Mouse (Mus musculus): ENCODE results near the gene Itga6.
A peak's percentile ranks its signal among the peaks of the same experiment; 100 is the strongest.

Gene Itga6

GRCm38 (mm10) chr2:71766007-71766406, 20.6 kb downstream of the Itga6 start:
- DNase-seq = no peak

GRCm38 (mm10) chr2:71767019-71767610, 21.7 kb downstream of the Itga6 start:
- DNase-seq = no peak

- no peak for DNase-seq
These were observed 26.3 kb downstream of the Itga6 start for GRCm38 (mm10) chr2:71771762-71772161.

DNA sequence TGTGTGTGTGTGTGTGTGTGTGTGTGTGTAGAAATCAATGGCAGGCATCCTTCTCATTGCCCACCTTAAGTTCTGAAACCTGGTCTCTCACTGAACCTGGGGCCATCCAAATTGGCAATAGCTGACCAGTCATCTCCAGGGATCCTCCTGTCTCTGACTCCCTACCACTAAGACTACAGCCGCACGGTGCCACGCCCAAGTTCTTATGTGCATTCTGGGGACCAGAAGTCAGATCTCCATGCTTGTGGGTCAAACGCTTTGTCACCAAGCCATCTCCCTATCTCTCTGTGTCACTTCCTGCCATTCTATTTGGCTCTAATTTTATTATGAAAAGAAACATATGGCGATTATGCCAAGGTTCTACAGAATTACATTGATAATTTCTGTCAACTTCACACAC, 28.3 kb downstream of the Itga6 start:
- DNase-seq = no peak

GRCm38 (mm10) chr2:71774246-71774951, 29.0 kb downstream of the Itga6 start:
- DNase-seq = no peak

DNA sequence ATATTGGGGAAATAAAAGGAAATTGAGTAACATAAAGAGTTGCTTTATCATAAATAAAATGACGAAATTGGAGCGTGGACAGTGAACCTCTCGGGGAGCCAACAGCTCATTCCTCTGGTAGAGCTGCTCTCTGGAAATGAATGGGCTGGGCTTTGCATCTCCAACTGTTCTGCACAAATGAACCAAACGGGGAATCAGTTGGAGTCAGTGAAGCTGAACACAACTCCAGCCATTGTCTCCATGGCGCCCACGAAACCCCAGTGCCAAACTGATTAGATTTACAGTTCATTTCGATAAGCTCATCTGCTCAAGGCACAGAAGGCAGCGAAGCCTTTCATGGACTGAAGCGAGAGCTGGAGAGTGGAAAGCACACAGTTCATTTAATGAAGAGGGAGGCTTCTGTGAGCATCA, 29.8 kb downstream of the Itga6 start:
- DNase-seq = no peak

DNA sequence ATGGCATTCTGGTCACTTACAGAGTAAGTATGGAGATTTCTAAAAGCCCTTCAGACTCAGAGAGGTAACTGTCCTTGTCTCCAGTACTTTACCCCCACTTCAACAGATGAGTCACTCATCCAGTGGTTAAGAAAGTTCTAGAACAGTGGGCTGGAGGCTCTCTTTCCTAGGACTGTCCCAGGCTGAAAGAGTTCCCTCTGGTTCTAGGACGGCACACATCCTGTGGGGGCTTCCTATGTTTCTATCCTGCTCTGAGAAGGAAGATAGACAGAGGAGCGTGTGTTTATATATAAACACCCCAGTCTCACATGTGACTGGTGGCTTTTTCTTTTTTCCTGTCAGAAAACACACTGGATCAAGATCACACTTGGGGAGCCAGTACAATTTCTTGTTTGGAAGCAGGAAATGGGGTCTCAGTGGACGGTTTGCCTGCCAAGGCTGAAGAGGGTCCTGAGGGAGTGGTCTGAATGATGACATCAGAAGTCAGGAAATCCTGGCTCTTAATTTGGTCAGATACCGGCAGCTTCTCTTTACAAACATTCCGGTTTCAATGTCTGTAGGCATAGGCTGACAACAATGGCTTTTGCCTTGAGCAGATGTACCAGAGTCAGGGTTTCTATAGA, 34.0 kb downstream of the Itga6 start:
- no peak for DNase-seq

GRCm38 (mm10) chr2:71780016-71780415, 34.6 kb downstream of the Itga6 start:
- DNase-seq = no peak

- no peak for DNase-seq
These were observed 39.8 kb downstream of the Itga6 start for GRCm38 (mm10) chr2:71785260-71785659.

DNA sequence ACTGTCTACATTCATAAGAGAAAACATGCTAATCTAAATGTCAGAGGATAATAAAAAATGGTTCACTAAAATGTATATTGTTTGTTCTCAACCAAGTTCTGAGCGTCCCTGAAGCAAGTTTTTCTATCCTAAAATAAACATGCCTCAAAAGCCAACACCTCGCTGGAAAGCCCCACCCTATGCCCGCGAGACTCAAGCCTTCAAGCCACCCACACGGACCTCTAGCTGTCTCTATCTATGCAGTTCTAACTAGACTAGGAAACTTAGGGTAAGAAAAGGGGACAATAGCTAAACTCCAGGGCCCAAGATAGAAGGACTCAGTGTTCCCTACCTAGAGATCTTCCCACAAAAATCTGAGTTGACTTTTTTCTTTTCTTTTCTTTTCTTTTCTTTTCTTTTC, 40.6 kb downstream of the Itga6 start:
- no peak for DNase-seq

GRCm38 (mm10) chr2:71786591-71787155, 41.3 kb downstream of the Itga6 start:
- peak; percentile 51 to 63 for DNase-seq

GRCm38 (mm10) chr2:71787156-71787590, 41.8 kb downstream of the Itga6 start:
- peak in 1 of 2 experiments; percentile 46 for DNase-seq

DNA sequence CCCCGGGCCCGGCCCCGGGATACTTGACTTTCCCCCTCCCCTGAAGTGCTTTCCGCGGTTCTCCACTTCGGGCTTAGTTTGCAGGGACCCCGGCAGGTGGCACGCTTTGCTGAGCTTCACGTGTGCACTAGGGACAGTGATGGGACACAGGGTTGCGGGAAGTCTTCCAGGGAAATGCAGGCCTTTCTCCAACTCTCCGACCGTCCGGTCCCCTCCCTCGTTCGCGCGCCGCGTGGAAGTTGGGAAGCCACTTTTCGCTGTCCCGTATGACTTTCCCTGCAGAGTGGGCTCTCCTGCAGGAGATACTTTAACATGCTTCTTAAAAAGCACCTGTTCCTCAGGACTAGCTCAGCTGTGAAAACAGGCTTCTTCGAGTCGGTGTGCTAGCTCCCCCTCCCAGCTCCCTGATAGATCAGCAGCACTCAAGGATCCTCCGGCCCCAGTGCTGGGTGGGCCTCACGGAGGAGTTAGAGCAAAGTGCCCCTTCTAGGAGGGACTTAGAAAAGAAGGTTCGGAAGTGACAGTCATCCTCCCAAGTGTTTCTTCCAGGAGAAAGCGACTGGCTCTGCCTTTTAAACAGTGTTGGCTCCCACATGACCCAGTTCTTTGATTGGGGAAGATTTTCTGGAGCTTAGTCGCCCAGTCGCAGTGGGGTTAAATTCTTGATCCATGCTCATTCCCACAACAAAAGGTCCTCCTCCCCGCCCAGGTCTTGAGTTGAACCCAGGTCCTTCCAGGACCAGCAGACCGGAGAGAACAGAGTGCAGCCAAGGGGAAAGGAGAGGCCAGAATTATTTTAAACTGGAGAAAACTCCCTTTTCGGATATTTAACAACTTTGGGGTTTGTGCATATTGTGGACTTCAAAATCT, 42.4 kb downstream of the Itga6 start:
- DNase-seq = peak in 1 of 2 experiments; percentile 24

DNA sequence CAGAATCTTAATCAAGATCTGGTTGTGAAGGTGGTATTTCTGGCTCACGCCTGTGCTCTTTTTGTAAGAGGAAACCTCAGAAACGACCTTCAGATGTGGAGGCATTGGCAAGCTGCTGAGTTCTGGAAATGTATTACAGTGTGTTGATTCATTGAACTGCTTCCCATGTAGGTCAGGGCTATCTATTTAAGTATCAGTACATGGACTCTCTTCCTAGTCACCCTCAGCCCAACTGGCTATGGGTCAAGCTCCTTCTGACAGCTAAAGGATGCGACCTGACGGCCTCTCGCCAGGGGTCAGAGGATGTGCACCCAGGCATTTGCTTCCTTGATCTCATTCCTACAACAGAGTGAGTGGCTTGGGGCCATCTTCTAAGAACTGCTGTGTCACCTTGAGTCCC, 45.3 kb downstream of the Itga6 start:
- DNase-seq = no peak

- no peak for DNase-seq
These were observed 45.8 kb downstream of the Itga6 start for GRCm38 (mm10) chr2:71791203-71791602.

GRCm38 (mm10) chr2:71794139-71794538, 48.7 kb downstream of the Itga6 start:
- no peak for DNase-seq

GRCm38 (mm10) chr2:71796787-71797186, 51.4 kb downstream of the Itga6 start:
- DNase-seq = no peak

- no peak for DNase-seq
These were observed 55.4 kb downstream of the Itga6 start for GRCm38 (mm10) chr2:71800798-71801197.

DNA sequence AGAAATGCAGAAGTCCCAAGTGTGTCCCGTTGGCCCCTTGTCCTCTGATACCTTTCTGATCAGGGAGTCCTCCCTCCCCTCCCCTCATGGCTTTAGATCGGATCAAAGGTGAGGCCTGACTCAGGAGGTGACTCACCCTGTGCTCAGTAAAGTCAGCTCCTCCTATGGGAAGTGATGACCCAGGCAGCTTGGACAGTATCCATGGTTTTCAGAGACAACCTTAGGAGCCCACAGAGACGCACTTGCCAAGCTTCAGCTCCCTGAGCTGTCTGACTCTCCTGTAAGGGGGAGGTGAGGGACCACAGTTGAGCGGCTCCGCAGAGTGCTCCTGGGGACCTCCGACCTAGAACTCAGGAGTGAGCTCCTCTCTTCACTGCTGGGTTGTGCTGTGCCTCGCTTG, 56.3 kb downstream of the Itga6 start:
- DNase-seq = no peak

DNA sequence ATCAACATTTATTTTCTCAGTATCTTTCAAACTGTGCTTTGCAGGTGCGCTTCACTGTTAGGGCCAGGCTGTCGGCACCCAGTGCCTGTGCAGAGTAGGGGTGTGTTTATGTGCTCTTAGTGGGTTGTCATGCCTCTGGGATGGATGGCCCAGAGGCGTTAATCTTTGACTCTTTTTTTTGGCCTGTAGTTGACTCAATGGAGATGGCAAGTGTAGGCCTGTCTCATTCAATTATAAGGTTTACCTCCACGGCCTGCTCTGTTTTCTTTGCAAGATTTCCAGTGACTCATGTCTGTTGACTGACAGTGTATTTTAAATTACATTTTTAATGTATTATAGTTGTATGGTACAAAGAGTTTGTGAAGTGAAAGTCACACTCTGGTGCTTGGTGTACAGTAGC, 56.7 kb downstream of the Itga6 start:
- no peak for DNase-seq

- DNase-seq = no peak
These were observed 59.7 kb downstream of the Itga6 start for GRCm38 (mm10) chr2:71805120-71805519.

GRCm38 (mm10) chr2:71805611-71806567, 60.5 kb downstream of the Itga6 start:
- no peak for DNase-seq
